Mouse (Mus musculus) frontal cortex, postnatal 14 days (tissue): Measurements from ENCODE around the gene Rundc1.
A peak's percentile ranks its signal among the peaks of the same experiment; 100 is the strongest.
"Not testable (repeated sequence)": the region's sequence is repeated elsewhere in the genome, so short reads cannot be mapped to it uniquely, and the experiment has no call there.

ENCODE experiments used
- DNase-seq, 2 experiments: peaks; one replicate each; pipeline ENCODE4 v3.0.0; 2022; ENCODE audit warnings: low spot score in 2 of 2

The Rundc1 gene

DNA sequence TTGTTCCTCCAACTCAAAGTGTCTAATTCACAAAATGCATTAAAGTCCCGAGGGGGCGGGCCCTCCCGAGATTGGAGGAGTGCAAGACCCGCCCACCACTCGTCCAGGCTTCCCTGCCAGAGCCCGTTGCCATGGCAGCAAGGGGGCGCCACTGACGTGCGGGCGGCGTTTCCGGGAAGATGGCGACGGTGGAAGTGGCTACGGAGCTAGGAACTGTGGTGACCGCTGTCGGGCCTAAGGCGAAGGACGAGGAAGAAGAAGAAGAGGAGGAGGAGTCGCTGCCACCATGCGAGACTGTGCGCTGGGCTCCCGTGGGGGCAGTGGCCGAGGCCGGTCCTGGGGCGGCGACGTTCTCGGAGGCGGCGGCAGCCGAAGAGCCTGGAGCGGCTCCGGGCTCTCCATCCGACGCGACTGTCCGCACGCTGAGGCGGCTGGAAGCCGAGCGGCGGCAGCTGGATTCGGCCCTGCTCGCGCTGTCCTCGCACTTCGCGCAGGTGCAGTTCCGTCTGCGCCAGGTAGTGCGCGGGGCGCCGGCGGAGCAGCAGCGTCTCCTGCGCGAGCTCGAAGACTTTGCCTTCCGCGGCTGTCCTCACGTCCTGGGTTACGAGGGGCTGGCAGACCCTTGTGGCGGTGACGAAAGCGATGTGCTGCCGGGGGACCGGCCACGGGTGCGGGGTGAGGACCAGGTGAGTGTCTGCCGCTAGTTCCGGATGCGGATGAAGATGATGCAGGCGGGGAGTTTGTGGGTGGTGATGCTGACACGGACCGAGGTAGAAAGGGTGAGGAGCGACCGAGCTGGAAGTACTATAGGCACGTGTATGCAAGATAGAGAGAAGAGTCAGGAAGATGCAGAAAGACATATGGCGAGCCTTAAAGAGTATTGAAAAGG lies at the start of gene Rundc1, which contains the start of gene Ptges3l:
Gene Rundc1, plus strand, starts transcription at position 161 of the 889 bp plus-strand sequence.
Gene Ptges3l, minus strand, starts transcription at position 409 of the 889 bp plus-strand sequence.
- peak; percentile 94 to 98 for DNase-seq

DNA sequence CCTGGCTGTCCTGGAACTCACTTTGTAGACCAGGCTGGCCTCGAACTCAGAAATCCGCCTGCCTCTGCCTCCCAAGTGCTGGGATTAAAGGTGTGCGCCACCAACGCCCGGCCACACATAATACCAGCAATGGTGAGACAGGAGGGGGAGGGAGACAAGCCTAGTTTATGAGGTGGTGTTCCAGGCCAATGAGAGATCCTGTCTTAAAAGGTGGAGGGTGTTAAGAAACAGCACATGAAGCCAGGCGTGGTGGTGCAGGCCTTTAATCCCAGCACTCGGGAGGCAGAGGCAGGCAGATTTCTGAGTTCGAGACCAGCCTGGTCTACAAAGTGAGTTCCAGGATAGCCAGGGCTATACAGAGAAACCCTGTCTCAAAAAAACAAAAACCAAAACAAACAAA lies 46.7 kb upstream of the Rundc1 start:
- not testable (repeated sequence) for DNase-seq

DNA sequence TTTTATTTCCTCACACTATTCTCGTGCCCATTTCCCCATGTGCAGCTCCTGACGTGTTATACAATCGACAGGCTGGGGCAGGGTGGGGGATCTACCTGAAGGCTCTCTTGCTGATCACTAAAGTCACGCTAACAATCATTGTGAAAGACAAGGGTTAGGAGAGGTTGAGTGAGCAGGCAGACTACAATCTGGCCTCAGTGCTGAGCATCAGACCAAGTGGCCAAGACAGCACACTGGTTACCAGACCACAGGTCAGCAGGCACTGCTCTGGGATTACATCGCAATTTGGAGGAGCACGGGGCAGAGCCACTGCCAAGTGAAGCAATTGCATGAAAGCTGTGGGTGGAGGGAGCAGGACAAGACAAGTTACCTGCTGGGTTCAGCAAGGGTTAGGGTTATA lies 46.0 kb upstream of the Rundc1 start:
- DNase-seq: no peak

DNA sequence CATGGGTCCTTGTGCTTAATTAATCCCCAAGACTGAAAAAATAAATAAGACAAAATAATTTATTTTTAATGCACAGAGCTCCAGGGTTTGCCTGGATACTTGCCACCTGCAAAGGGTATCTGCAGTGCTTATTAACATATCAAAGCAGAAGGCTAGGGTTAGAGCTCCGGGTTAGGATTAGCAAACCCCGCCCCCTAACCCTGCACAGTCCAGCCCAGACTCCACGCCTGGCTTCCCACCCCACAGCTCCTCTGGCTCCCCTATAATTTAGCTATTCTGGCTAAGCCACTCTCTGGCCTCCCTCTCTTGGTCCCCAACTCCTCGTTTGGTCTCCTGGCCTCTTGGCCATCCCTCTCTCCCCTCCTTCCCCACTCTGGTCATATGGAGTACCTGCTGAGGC lies 43.1 kb upstream of the Rundc1 start:
- no peak for DNase-seq

DNA sequence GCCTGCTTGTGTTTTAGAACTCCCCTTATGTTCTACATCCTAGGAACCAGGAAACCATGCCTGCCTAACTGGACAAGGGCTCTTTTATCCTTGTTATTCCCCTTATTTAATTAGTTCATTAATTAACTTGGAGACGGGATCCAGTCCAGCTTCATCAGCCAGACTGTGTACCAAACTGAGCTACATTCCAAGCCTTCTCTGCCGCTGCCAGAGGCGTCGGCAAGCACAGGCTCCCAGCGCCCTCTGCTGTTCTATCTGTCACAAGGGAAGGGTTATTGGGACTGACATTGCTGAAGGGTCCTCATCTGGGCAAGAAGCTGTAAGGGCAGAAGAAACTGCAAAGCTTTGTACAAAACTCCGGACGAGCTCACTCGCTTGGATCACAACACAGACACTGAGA lies 29.8 kb upstream of the Rundc1 start:
- peak; percentile 40 to 66 for DNase-seq

DNA sequence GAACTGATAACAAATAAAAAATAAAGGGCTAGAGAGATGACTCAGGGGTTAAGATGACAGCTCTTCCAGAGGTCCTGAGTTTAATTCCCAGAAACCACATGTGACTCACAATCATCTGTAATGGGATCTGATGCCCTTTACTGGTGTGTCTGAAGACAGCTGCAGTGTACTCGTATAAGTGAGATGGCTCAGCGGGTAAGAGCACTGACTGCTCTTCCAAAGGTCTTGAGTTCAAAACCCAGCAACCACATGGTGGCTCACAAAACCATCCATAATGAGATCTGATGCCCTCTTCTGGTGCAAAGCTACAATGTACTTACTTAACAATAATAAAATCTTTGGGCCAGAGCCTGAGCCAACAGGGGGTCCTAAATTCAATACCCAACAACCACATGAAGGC lies 9.6 kb upstream of the Rundc1 start:
- no peak for DNase-seq

DNA sequence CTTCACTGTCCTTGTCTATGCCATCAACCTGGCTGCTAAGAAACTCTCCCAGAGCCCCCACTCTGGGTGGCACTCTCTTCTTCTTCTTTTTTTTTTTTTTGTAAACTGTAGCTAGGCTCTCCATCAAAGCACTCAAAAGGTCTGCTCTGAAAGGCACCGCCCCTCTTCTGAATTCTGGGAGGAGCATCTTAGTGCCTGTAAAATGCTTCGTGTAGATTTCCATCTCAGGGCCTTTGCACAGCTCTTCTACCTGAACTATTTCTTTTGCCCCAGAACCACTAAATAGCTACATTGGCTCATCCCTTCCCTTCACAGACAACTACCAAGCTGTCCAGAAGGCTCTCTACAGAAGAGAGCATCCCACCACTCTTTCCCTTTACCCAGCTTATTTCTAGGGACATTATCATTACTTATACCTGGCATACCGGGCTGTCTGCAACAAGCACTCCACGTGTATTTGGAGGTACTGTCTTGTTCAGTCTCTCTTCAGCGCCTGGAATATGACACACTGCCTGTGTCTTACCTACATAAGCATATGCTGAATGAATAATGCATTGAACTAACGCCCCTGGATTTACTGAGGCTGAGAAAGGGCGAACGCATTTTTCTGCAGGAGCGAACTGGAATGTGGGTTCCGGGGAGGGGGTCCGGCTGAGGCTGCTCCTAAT lies 8.3 kb upstream of the Rundc1 start:
- no peak for DNase-seq

DNA sequence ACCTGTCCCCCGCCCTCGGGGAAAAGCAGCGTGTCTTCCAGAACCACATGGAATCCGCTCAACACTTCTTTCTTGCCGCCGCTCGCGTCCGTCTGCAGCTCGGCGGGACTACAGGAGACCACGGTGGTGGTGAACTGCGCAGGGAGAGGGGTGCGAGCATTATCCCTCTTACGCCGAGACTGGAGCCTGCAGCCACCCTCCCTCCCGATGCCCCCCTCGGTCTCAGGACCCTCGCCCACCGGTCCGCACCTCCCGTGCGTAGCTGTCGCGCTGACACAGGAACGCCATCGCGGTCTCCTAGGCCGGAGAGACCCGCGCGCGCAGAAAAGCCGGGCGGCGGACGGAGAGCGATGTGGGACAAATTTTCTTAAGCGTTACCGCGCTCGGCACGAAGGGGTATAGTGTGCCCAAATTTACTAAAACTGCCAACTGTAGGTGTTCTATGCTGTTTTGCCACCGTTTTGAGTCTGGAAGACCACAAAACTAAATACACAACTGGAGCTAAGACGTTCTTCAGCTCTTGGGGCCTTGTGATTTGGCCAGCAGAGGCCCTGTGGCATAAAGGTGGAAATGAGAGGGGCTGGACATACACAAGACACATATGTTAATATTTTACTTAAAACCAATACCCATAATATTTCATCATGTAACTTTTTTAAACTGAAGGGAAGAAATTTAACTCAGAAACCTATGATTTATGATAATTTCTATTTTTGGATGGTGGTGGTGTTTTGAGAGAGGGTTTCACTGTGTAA lies 7.6 kb upstream of the Rundc1 start, which contains the start of gene Aarsd1:
Gene Aarsd1, minus strand, starts transcription at position 515 of the 755 bp plus-strand sequence.
- DNase-seq: peak; percentile 76 to 83

DNA sequence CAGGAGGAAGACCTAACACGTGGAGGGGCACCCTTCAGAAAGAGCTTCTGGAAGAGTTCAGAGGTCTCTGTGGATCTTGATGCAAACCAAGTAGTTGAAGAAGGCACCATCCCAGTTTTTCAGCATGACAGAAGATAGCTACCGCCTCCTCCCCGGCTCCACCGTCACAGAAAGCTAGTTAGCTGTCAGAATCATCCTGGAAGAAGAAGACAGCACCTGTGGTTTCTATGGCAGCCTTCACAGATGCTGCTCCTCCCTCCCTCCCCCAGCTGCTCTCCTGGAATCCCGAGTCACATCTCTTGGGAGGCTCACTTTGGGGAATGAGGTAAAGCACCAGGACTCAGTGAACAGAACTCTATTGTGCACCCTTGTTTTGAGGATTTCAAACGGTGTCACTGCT lies 5.9 kb upstream of the Rundc1 start:
- peak in 1 of 2 experiments; percentile 43 for DNase-seq

DNA sequence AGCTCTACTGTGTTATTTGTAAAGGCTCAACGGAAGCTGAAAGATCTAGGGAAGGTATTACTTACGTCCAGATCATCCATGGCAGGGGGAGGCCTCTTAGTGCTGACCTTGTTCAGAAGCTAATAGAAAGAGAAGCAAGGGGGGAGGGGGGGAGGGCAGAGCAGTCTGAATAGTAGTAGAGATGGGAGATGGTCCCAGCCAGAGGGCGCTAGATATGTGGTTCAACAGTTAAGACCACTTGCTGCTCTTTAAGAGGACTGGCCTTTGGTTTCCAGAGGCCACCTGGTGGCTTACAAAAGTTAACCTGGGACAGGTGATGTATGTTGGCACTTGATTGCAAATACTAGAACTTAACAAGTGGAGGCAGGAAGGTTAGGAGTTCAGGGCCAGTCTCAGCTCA lies 5.3 kb upstream of the Rundc1 start:
- no peak for DNase-seq

DNA sequence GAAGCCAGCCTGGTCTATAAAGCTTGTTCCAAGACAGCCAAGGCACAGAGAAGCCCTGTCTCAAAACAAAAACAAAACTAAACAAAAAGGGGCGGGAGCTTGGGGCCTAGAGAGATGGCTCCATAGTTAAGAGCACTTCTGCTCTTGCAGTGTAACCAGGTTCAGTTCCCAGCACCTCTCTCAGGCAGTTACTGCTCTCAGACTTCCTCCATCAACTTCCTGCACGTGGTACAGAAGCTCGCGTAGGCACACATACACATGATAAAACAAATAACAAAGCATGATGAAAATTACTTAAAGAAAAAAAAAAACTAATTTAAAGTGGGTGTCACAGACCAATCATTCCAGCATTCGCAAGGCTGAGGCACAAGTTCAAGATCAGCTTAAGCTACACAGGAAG lies 4.7 kb upstream of the Rundc1 start:
- no peak for DNase-seq

DNA sequence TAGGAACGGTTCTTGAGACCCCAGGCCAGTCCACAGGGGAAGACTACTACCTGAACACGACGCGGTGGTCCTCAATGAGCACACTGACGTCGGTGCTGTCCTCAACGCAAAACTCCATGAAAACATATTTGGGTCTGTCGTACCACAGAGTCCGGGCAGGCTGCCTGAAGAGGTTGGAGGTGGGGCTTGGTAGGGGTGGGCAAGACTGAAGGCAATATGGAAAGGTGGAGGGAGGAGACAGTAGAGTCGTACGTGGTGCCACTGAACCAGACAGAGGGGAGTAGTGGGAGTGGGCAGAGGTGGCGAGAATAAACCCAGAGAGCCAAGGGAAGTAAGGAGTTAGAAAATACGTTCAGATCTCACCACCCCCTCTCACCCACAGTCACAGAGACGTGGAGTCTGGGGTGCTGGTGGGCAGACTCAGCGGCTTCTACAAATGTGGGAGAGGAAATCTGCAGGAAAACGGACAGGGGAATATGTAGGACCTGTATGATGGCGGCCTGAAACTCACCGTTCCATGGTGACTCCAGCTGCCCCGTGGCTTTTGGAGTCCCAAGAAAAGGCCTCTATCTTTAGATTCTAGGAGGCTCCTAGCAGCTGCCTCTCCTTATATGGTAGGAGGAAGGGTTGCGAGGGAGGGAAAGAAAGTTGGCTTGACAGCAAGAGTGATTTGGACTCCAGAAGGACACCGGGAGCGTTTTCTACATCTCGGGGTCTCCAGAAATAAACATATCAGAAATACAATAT lies 607 bp upstream of the Rundc1 start, which contains the start of gene Gm27029:
Gene Gm27029, minus strand, starts transcription at position 692 of the 747 bp plus-strand sequence.
- DNase-seq: peak in 1 of 2 experiments; percentile 23

DNA sequence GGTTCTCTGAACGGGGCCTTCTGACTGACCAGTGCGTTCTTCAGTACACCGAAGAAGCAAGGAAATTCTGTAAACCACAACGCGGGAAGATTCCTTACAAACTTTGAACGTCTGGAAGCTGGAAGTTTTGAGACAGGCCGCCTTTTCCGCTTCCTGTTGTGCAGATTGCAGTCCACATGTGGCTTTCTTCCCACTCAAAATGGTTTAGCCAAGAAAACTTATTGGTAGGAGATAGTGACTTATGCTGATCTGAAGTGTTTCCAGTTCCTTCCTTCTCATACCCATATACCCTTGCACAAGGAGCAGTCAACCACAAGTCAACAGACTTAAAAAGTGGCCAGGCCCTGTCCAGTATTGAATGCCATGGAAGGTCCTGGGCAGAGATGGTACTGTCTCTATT lies 1.3 kb downstream of the Rundc1 start:
- no peak for DNase-seq

DNA sequence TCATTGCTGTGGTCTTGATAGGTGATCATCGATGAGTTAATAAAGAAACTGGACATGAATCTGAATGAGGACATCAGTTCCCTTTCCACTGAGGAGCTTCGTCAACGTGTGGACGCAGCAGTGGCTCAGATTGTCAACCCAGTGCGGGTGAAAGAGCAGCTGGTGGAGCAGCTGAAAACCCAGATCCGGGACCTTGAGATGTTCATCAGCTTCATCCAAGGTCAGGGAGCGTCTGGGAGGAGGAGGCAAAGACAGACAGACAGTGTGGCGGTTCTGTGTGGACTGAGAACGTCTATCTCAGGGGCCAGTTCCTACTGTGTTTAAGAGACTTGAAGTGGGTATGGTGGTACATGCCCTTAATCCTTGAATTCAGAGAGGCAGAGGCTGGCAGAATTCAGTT lies 6.4 kb downstream of the Rundc1 start:
- DNase-seq: no peak

DNA sequence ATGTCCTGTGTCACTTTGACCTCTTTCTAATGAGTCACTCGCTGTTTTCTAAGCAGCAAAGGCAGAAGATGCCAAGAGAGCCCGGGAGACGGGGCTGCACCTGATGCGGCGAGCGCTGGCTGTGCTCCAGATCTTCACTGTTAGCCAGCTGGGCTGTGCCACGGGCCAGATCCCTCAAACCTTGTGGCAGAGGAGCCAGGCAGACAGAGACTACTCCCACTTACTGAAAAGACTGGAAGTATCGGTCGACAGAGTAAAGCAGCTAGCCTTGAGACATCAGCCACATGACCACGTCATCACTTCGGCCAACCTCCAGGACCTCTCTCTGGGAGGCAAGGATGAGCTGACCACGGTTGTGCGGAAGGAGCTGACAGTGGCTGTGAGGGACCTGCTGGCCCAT lies 8.5 kb downstream of the Rundc1 start:
- no peak for DNase-seq

DNA sequence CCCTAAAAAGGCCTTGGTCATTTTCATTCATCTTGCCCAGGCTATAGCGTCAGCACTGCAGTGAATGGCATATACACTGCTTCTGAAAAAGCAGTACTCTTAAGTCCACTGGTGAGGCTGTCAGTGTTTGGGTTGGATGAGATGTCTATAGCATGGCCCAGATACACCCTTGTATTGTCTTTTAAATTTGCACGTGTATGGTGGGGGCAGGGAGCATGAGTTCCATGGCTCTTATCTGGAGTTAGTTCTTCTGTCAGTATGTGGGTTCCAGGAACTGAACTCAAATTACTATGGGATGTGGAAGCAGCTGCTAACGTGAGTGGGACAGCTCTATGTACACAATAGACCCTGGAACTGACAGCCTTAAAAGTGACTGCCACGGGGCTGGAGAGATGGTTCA lies 10.9 kb downstream of the Rundc1 start:
- DNase-seq: no peak

DNA sequence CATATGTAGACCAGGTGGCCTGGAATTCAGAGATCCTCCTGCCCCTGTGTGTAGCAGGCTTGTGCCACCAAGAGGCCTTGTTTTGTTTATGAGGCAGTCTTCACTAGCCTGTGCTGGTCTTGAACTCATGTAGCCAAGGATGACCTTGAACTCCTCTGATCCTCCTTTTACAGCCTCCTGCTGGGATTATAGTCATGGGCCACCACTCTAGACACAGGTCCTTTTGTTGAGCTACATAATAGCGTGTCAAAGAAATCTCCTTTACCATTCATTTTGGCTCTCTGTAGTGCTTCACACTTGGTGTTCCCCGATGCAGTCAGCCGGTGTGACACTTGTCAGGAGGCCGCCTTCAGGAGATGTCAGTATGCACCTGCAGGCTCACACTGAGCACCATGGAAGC lies 12.0 kb downstream of the Rundc1 start:
- no peak for DNase-seq

DNA sequence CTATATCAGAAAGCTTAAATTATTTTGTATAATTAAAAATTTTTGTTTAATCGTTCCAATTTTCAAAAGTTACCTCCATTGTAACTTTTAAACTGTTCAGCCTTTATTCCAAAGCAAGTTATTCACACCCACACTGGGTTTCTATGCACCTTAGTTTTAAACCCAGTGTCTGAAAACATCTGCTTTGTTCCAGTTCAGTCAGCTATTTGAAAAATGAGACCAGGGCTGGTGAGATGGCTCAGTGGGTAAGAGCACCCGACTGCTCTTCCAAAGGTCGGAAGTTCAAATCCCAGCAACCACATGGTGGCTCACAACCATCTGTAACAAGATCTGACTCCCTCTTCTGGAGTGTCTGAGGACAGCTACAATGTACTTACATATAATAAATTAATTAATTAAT lies 13.1 kb downstream of the Rundc1 start:
- not testable (repeated sequence) for DNase-seq

DNA sequence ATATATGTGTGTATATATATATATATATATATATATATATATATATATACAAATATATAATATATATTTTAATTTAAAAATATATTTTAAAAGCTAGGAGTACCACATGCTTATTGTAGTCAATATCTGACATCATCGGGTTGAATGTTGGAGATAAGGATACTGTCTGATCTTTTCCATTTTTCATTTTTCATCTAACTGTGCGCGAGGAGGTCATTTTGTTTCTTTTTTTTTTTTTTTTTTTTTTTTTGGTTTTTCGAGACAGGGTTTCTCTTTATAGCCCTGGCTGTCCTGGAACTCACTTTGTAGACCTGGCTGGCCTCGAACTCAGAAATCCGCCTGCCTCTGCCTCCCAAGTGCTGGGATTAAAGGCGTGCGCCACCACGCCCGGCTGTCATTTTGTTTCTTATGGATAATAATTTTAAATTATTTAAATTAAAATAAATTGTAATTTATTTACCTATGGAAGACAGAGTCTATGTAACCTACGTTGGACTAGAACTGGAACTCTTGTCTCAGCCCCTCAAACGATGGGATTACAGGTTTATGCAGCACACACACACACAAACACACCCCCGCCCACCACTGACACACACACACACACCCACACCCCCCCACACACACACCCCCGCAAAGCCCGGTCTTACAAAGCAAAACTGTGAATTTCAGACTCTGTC lies 16.7 kb downstream of the Rundc1 start:
- not testable (repeated sequence) for DNase-seq

DNA sequence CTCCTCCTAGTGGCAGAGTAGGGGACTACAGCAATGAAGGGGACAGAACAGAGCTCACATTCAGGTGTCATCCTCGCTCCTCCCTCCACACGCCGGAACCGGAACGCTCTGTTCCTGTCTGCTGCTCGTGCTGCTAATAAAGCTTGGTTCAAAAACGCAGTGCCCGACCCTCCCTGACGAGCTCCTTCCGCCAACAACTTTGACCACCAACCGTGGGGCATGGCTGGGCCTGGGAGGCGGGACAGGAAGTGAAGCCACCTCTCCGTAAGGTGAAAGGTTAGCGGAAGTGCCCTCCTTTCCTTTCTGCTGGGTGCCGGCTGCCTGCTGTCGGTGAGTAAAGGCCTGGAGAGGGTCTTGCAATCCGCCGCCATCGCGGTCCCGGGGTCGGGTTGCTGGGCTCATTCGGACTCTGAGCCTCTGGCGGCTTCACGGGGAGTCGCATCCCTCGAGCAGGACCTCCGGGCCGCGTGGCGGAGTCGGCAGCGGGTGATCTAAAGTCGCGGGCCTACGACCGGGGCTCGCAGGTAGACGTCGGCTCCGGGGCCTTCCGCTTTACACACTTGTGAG lies 17.3 kb downstream of the Rundc1 start, which contains the start of gene Rpl27:
Gene Rpl27, plus strand, starts transcription at position 172 of the 567 bp plus-strand sequence.
- peak; percentile 94 to 98 for DNase-seq
